Mouse (Mus musculus): ENCODE data around the gene Kctd11. TPM values are rescaled to one million over a fixed set of nuclear protein-coding genes. Genes with fewer than 3 reads are reported as not detected.
"Not testable (repeated sequence)": the region's sequence is repeated elsewhere in the genome, so short reads cannot be mapped to it uniquely, and the experiment has no call there.

Kctd11 gene
- polyA plus RNA-seq (2015; fragmentation: Nextera tagmentation; extraction: Ambion mirVana) = 10.9 and 11.4 TPM in 2 replicates

DNA sequence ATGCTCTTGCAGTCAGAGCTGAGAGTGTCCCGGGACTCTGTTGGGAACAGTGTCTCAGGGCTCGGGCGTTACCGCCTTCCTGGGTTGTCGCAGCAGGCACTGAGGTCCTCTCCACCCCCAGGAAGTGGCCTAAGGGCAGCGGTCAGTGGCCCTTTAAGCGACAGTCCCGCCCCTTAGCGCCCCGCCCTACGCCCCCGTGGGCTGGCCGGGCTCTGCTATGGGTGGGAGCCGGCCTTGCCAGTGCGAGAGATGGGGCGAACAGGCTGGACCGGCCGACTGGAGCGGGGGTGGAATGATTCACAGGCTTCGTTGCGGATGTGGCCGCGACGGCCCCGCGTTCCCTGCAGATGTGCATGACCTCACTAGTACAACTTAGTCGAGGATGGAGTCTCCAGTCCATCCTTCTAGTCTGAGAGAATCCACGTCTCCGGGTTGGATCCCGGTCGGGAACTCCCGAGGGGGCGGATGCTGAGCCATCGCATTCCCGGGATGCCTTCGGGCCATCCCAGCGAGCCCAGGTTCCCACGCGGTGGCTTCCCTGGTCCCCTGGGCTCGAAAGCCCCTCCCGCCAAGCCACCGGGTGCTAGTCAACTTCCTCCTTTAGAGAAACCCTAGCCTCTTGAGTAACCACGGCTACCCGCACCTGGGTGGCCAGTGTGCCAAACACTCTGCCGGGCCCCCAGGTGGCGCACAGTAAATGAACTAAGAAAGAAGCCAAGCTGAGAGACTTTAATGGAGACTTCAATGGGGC is at the start of gene Kctd11:
Gene Kctd11 (minus strand): TSS at position 554 of the 751 bp plus-strand sequence.
- under 1% methylated on average over 46 of the region's 46 CpGs for WGBS
- peak within 1 kb of the TSS; percentile 76 for H3K9ac ChIP-seq (ENCODE audit: low read length)
- no peaks in the 10 kb centered on the region for H3K27me3 ChIP-seq (ENCODE audit: control insufficient read depth, insufficient read depth, low read depth, low read length)
- H3K36me3 ChIP-seq (ENCODE audit: control insufficient read depth, insufficient read depth, low read length) = no peaks in the 10 kb centered on the region
- peak within 1 kb of the TSS; percentile 62 for H3K4me3 ChIP-seq (ENCODE audit: low read length)
- ATAC-seq (ENCODE audit: low read depth) = peak; percentile 93
- no peaks in the 10 kb centered on the region for H3K9me3 ChIP-seq (ENCODE audit: control insufficient read depth, low read length)
- peaks cover 46% of the 10 kb centered on the region for H3K4me1 ChIP-seq (replicated peaks; ENCODE audit: control insufficient read depth, insufficient read depth, low read length)
- H3K27ac ChIP-seq (ENCODE audit: low read length) = peak within 1 kb of the TSS; percentile 95
- H3K4me2 ChIP-seq (ENCODE audit: low read depth, low read length) = peak within 1 kb of the TSS; percentile 87

- ATAC-seq (ENCODE audit: low read depth); H3K4me3 ChIP-seq (ENCODE audit: low read length); H3K27ac ChIP-seq (ENCODE audit: low read length); H3K9me3 ChIP-seq (ENCODE audit: control insufficient read depth, low read length); H3K4me2 ChIP-seq (ENCODE audit: low read depth, low read length); H3K9ac ChIP-seq (ENCODE audit: low read length); H3K36me3 ChIP-seq (ENCODE audit: control insufficient read depth, insufficient read depth, low read length); H3K27me3 ChIP-seq (ENCODE audit: control insufficient read depth, insufficient read depth, low read depth, low read length); H3K4me1 ChIP-seq (replicated peaks; ENCODE audit: control insufficient read depth, insufficient read depth, low read length): not testable (repeated sequence)
- 81% methylated on average over 8 of the region's 8 CpGs for WGBS
These were observed 49.0 kb upstream of the Kctd11 start for GRCm38 (mm10) chr11:69930176-69930575.

GRCm38 (mm10) chr11:69929712-69930111 is 48.5 kb upstream of the Kctd11 start:
- H3K27ac ChIP-seq (ENCODE audit: low read length) = no peak overlapping the region
- WGBS = 22% methylated on average over 4 of the region's 4 CpGs
- H3K4me1 ChIP-seq (replicated peaks; ENCODE audit: control insufficient read depth, insufficient read depth, low read length) = peaks cover 5% of the 10 kb centered on the region; the same call in 1 of the 2 replicates
- H3K9me3 ChIP-seq (ENCODE audit: control insufficient read depth, low read length) = no peaks in the 10 kb centered on the region
- no peak for ATAC-seq (ENCODE audit: low read depth)
- H3K4me2 ChIP-seq (ENCODE audit: low read depth, low read length) = no peak overlapping the region
- H3K36me3 ChIP-seq (ENCODE audit: control insufficient read depth, insufficient read depth, low read length) = no peaks in the 10 kb centered on the region
- H3K4me3 ChIP-seq (ENCODE audit: low read length) = no peak overlapping the region
- H3K27me3 ChIP-seq (ENCODE audit: control insufficient read depth, insufficient read depth, low read depth, low read length) = peaks cover 3% of the 10 kb centered on the region; the same call in 1 of the 2 replicates
- no peak overlapping the region for H3K9ac ChIP-seq (ENCODE audit: low read length)

DNA sequence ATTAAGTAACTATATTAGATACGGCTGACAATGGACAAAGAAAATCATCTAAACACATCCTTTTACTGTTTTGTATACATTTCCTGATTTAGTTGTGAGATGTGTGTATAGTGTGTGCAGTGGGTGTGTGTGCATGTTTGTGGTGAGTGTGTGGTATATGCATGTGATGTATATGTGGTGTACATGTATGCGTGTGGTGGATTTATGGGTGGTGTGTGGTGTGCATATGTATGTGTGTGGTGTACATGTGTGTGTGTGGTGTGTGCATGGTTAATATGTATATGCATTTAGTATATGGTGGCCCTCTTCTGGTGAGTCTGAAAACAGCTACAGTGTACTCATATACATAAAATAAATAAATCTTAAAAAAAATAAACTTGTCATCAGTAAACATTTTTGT is 46.3 kb upstream of the Kctd11 start:
- Histone ChIP-seq H3K36me3 (ENCODE audit: control insufficient read depth, insufficient read depth, low read length) (no peaks in the 10 kb centered on the region), H3K4me1 (replicated peaks; ENCODE audit: control insufficient read depth, insufficient read depth, low read length) (peaks cover 4% of the 10 kb centered on the region; the same call in 1 of the 2 replicates), H3K9ac (ENCODE audit: low read length) (no peak overlapping the region), H3K27ac (ENCODE audit: low read length) (no peak overlapping the region), H3K4me3 (ENCODE audit: low read length) (no peak overlapping the region), H3K9me3 (ENCODE audit: control insufficient read depth, low read length) (no peaks in the 10 kb centered on the region), H3K4me2 (ENCODE audit: low read depth, low read length) (no peak overlapping the region), H3K27me3 (ENCODE audit: control insufficient read depth, insufficient read depth, low read depth, low read length) (no peaks in the 10 kb centered on the region)
- ATAC-seq (ENCODE audit: low read depth) = no peak
- WGBS = 97% methylated on average over 2 of the region's 2 CpGs

DNA sequence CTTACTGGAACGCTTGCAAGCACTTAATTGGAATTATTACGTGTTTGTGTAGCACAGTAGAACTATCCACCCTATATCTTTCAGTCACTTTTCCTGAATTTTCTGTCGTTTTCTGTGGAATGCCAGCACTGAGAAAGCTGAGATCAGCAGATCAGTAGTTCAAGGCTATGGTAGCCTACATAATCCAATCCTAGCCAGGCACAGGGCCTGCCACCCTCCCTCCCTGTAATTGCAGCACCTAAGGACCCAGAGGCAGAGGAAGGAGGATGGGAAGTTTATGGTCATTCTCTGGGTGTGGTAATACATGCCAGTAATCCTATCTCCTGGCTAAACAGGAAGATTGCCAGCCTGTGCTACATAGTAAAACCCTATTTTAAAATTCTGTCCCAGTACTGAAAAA is 41.6 kb upstream of the Kctd11 start:
- H3K9me3 ChIP-seq (ENCODE audit: control insufficient read depth, low read length) = no peaks in the 10 kb centered on the region
- H3K27ac ChIP-seq (ENCODE audit: low read length) = no peak overlapping the region; the same call in 1 of the 2 replicates
- H3K4me2 ChIP-seq (ENCODE audit: low read depth, low read length) = no peak overlapping the region
- ATAC-seq (ENCODE audit: low read depth) = no peak
- no peaks in the 10 kb centered on the region for H3K27me3 ChIP-seq (ENCODE audit: control insufficient read depth, insufficient read depth, low read depth, low read length)
- peak overlapping the region; percentile 80; the same call in 1 of the 2 replicates for H3K9ac ChIP-seq (ENCODE audit: low read length)
- H3K4me1 ChIP-seq (replicated peaks; ENCODE audit: control insufficient read depth, insufficient read depth, low read length) = peaks cover 19% of the 10 kb centered on the region
- WGBS = 66% methylated on average over 3 of the region's 3 CpGs
- H3K4me3 ChIP-seq (ENCODE audit: low read length) = no peak overlapping the region
- peaks cover 14% of the 10 kb centered on the region for H3K36me3 ChIP-seq (ENCODE audit: control insufficient read depth, insufficient read depth, low read length)

GRCm38 (mm10) chr11:69922012-69922756 is 41.0 kb upstream of the Kctd11 start:
- H3K9me3 ChIP-seq (ENCODE audit: control insufficient read depth, low read length) = no peaks in the 10 kb centered on the region
- H3K36me3 ChIP-seq (ENCODE audit: control insufficient read depth, insufficient read depth, low read length) = peaks cover 20% of the 10 kb centered on the region
- no peaks in the 10 kb centered on the region for H3K27me3 ChIP-seq (ENCODE audit: control insufficient read depth, insufficient read depth, low read depth, low read length)
- H3K4me3 ChIP-seq (ENCODE audit: low read length) = peak overlapping the region; percentile 62
- H3K9ac ChIP-seq (ENCODE audit: low read length) = peak overlapping the region; percentile 80
- ATAC-seq (ENCODE audit: low read depth) = no peak
- peaks cover 19% of the 10 kb centered on the region for H3K4me1 ChIP-seq (replicated peaks; ENCODE audit: control insufficient read depth, insufficient read depth, low read length)
- peak overlapping the region; percentile 99 for H3K27ac ChIP-seq (ENCODE audit: low read length)
- H3K4me2 ChIP-seq (ENCODE audit: low read depth, low read length) = peak overlapping the region; percentile 66
- 2% methylated on average over 12 of the region's 12 CpGs for WGBS

DNA sequence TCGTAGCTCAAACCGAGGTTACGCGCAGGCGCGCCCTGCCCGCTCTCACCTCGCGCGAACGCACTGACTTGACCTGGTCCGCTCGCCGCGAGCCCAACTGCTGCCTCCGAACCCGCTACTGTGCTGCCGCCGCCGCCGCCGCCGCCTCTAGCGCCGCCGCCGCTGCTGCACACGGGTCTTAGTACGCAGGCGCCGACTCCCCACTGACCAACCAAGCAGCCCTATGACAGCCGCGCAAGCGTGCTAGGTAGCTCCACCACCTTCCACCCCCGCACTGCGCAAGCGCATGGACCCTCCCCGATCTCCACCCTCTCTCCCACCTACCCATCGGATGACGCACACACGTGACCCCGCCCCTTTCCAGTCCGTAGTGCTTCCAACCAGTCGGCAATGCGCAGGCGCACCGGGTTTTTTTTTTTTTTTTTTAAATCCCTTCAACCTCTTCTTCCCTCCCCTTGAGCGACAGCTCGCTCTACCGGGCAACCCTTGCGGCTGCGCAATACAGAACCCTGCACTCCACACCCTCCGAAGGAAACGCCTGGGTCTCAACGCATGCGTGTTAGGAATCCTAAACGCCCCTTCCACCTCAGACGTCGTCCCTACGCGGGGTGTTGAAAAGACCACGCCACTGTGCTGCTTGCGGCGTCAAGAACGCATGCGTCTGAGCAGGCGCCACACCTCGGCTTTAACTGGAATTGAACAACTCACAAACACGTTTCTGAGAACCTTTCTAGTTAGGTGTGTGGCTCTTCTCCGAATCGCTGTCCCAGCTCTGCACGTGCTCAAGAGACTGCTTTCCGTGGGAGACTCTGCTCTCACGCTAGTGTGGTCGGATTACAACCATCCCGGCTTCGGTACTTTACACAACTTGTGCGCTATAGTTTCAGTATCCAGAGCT is 40.2 kb upstream of the Kctd11 start, which contains the start of gene Eif5a:
Gene Eif5a (minus strand): TSS at position 845 of the 898 bp plus-strand sequence.
- Histone ChIP-seq H3K9ac (ENCODE audit: low read length) (peak within 1 kb of the TSS; percentile 99), H3K4me3 (ENCODE audit: low read length) (peak within 1 kb of the TSS; percentile 92), H3K27ac (ENCODE audit: low read length) (peak within 1 kb of the TSS; percentile 99), H3K4me1 (replicated peaks; ENCODE audit: control insufficient read depth, insufficient read depth, low read length) (peaks cover 19% of the 10 kb centered on the region), H3K27me3 (ENCODE audit: control insufficient read depth, insufficient read depth, low read depth, low read length) (no peaks in the 10 kb centered on the region), H3K36me3 (ENCODE audit: control insufficient read depth, insufficient read depth, low read length) (peaks cover 22% of the 10 kb centered on the region), H3K9me3 (ENCODE audit: control insufficient read depth, low read length) (no peaks in the 10 kb centered on the region), H3K4me2 (ENCODE audit: low read depth, low read length) (peak within 1 kb of the TSS; percentile 89)
- peak; percentile 96 for ATAC-seq (ENCODE audit: low read depth)
- WGBS = under 1% methylated on average over 78 of the region's 78 CpGs

- H3K4me3 ChIP-seq (ENCODE audit: low read length) = peak overlapping the region; percentile 92
- peak overlapping the region; percentile 96 for H3K27ac ChIP-seq (ENCODE audit: low read length)
- peak overlapping the region; percentile 99 for H3K9ac ChIP-seq (ENCODE audit: low read length)
- peaks cover 22% of the 10 kb centered on the region for H3K4me1 ChIP-seq (replicated peaks; ENCODE audit: control insufficient read depth, insufficient read depth, low read length)
- peak overlapping the region; percentile 89 for H3K4me2 ChIP-seq (ENCODE audit: low read depth, low read length)
- H3K36me3 ChIP-seq (ENCODE audit: control insufficient read depth, insufficient read depth, low read length) = peaks cover 31% of the 10 kb centered on the region
- H3K9me3 ChIP-seq (ENCODE audit: control insufficient read depth, low read length) = no peaks in the 10 kb centered on the region
- ATAC-seq (ENCODE audit: low read depth) = peak; percentile 18
- H3K27me3 ChIP-seq (ENCODE audit: control insufficient read depth, insufficient read depth, low read depth, low read length) = no peaks in the 10 kb centered on the region
- WGBS = under 1% methylated on average over 46 of the region's 65 CpGs
These were observed 39.2 kb upstream of the Kctd11 start for GRCm38 (mm10) chr11:69920266-69921031.

Data from lung, embryonic 16.5 days (tissue).